Mouse (Mus musculus) hindbrain, embryonic 14.5 days (tissue): ENCODE results near the gene Lgals7. TPM values are rescaled to one million over a fixed set of nuclear protein-coding genes. Genes with fewer than 3 reads are reported as not detected.

Source experiments
- ATAC-seq: fragments of 200-750 bp; cut with Nextera tagmentation; 2 replicates; pipeline ENCODE4 v1.8.0; 2017; ENCODE audit warnings: moderate number of reproducible peaks, mild to moderate bottlenecking, moderate TSS enrichment, moderate library complexity; ENCODE audit not compliant: low FRiP score
- DNase-seq: peaks from one replicate; pipeline ENCODE4 v3.0.0-alpha.2; 2015; ENCODE audit warnings: low spot score
- H3K27ac ChIP-seq: fragments of 300-500 bp; sonication (generic); 2 replicates; pipeline ENCODE4 v1.5.1; 2014; ENCODE audit warnings: mild to moderate bottlenecking, moderate library complexity
- H3K27me3 ChIP-seq: fragments of 300-500 bp; sonication (generic); 2 replicates; pipeline ENCODE4 v1.6.1; 2014; ENCODE audit warnings: mild to moderate bottlenecking, low read length, mixed read lengths; ENCODE audit not compliant: control insufficient read depth, insufficient read depth
- H3K36me3 ChIP-seq: fragments of 300-500 bp; sonication (generic); replicated peaks from 2 replicates; pipeline ENCODE4 v1.6.1; 2014; ENCODE audit not compliant: control insufficient read depth, insufficient read depth
- H3K4me1 ChIP-seq: fragments of 300-500 bp; sonication (generic); replicated peaks from 2 replicates; pipeline ENCODE4 v1.6.1; 2014; ENCODE audit warnings: antibody characterized with exemption, low read length, mixed read lengths; ENCODE audit not compliant: control insufficient read depth, insufficient read depth
- H3K4me2 ChIP-seq: fragments of 300-500 bp; sonication (generic); replicated peaks from 2 replicates; pipeline ENCODE4 v1.6.1; 2014; ENCODE audit warnings: mild to moderate bottlenecking, moderate library complexity
- H3K4me3 ChIP-seq: fragments of 300-500 bp; sonication (generic); replicated peaks from 2 replicates; pipeline ENCODE4 v1.5.1; 2014; ENCODE audit warnings: mild to moderate bottlenecking, low read length
- H3K9ac ChIP-seq: fragments of 300-500 bp; sonication (generic); 2 replicates; pipeline ENCODE4 v1.6.1; 2014
- H3K9me3 ChIP-seq: fragments of 300-500 bp; sonication (generic); 2 replicates; pipeline ENCODE4 v1.6.1; 2016; ENCODE audit warnings: low read length; ENCODE audit not compliant: control insufficient read depth
- WGBS: fragments of 180-500 bp; shearing (Covaris S2); extraction: QIAGEN DNeasy Blood & Tissue Kit; methylation state at CpG from one replicate; pipeline ENCODE4 v1.1.7; 2014; 5-methylcytosine and 5-hydroxymethylcytosine counted together
- polyA plus RNA-seq: library from polyadenylated mRNA; unstranded; fragments of >200 nt; fragmentation: Nextera tagmentation; extraction: Ambion mirVana; gene quantifications from 2 replicates; pipeline ENCODE4 v1.2.1, GENCODE M21; 2014

The Lgals7 gene
- polyA plus RNA-seq, 1 experiment from 2014 or later, result 3.0 TPM

GRCm38 (mm10) chr7:28901311-28902125 is 37.9 kb downstream of the Lgals7 start:
- ATAC-seq, result no peak
- H3K4me2 ChIP-seq, result no peak overlapping the region
- H3K27ac ChIP-seq, result no peak overlapping the region
- no peak for DNase-seq
- H3K36me3 ChIP-seq, result peaks cover 99% of the 10 kb centered on the region
- H3K4me1 ChIP-seq, result no peaks in the 10 kb centered on the region
- no peaks in the 10 kb centered on the region for H3K9me3 ChIP-seq
- H3K4me3 ChIP-seq, result no peak overlapping the region
- H3K9ac ChIP-seq, result no peak overlapping the region
- H3K27me3 ChIP-seq, result no peaks in the 10 kb centered on the region
- WGBS, result 95% methylated on average over 13 of the region's 13 CpGs

GRCm38 (mm10) chr7:28902180-28902579 is 38.5 kb downstream of the Lgals7 start:
- H3K4me1 ChIP-seq, result no peaks in the 10 kb centered on the region
- WGBS, result 98% methylated on average over 6 of the region's 6 CpGs
- H3K9me3 ChIP-seq, result no peaks in the 10 kb centered on the region
- no peak for DNase-seq
- peaks cover 99% of the 10 kb centered on the region for H3K36me3 ChIP-seq
- no peak overlapping the region for H3K9ac ChIP-seq
- no peak overlapping the region for H3K4me3 ChIP-seq
- H3K27me3 ChIP-seq, result no peaks in the 10 kb centered on the region
- no peak for ATAC-seq
- H3K27ac ChIP-seq, result no peak overlapping the region
- no peak overlapping the region for H3K4me2 ChIP-seq

GRCm38 (mm10) chr7:28902809-28903208 is 39.2 kb downstream of the Lgals7 start:
- Histone ChIP-seq H3K4me3 (no peak overlapping the region), H3K27ac (no peak overlapping the region), H3K27me3 (no peaks in the 10 kb centered on the region), H3K4me2 (no peak overlapping the region), H3K9ac (no peak overlapping the region), H3K36me3 (peaks cover 99% of the 10 kb centered on the region), H3K4me1 (no peaks in the 10 kb centered on the region), H3K9me3 (no peaks in the 10 kb centered on the region)
- ATAC-seq (no peak), DNase-seq (no peak)
- WGBS, result 76% methylated on average over 3 of the region's 3 CpGs

- Histone ChIP-seq H3K9ac (no peak overlapping the region), H3K27me3 (no peaks in the 10 kb centered on the region), H3K4me3 (no peak overlapping the region), H3K9me3 (no peaks in the 10 kb centered on the region), H3K4me2 (no peak overlapping the region), H3K4me1 (no peaks in the 10 kb centered on the region), H3K27ac (no peak overlapping the region), H3K36me3 (peaks cover 99% of the 10 kb centered on the region)
- no peak for DNase-seq
- no peak for ATAC-seq
- WGBS, result 91% methylated on average over 10 of the region's 10 CpGs
Observed at GRCm38 (mm10) chr7:28903778-28904177, 40.1 kb downstream of the Lgals7 start.

- WGBS, result 95% methylated on average over 5 of the region's 5 CpGs
- no peak overlapping the region for H3K4me2 ChIP-seq
- no peaks in the 10 kb centered on the region for H3K27me3 ChIP-seq
- ATAC-seq (no peak), DNase-seq (no peak)
- no peaks in the 10 kb centered on the region for H3K9me3 ChIP-seq
- H3K27ac ChIP-seq, result no peak overlapping the region
- H3K36me3 ChIP-seq, result peaks cover 100% of the 10 kb centered on the region
- H3K9ac ChIP-seq, result no peak overlapping the region
- no peaks in the 10 kb centered on the region for H3K4me1 ChIP-seq
- H3K4me3 ChIP-seq, result no peak overlapping the region
Observed at GRCm38 (mm10) chr7:28907195-28907594, 43.5 kb downstream of the Lgals7 start.

GRCm38 (mm10) chr7:28911632-28912031 is 48.0 kb downstream of the Lgals7 start:
- ATAC-seq, result no peak
- 84% methylated on average over 4 of the region's 4 CpGs for WGBS
- H3K36me3 ChIP-seq, result peaks cover 99% of the 10 kb centered on the region
- H3K27me3 ChIP-seq, result no peaks in the 10 kb centered on the region
- H3K4me1 ChIP-seq, result no peaks in the 10 kb centered on the region
- no peak overlapping the region for H3K4me3 ChIP-seq
- no peak for DNase-seq
- H3K27ac ChIP-seq, result no peak overlapping the region
- H3K9me3 ChIP-seq, result no peaks in the 10 kb centered on the region
- H3K9ac ChIP-seq, result no peak overlapping the region
- H3K4me2 ChIP-seq, result no peak overlapping the region

GRCm38 (mm10) chr7:28913171-28913570 is 49.5 kb downstream of the Lgals7 start:
- no peak for ATAC-seq

More at GRCm38 (mm10) chr7:28913171-28913570, 49.5 kb downstream of the Lgals7 start:
- no peak overlapping the region for H3K27ac ChIP-seq
- H3K4me2 ChIP-seq, result no peak overlapping the region
- DNase-seq, result no peak
- peaks cover 97% of the 10 kb centered on the region for H3K36me3 ChIP-seq
- H3K9me3 ChIP-seq, result no peaks in the 10 kb centered on the region
- 79% methylated on average over 11 of the region's 11 CpGs for WGBS
- no peak overlapping the region for H3K9ac ChIP-seq
- no peaks in the 10 kb centered on the region for H3K27me3 ChIP-seq
- no peak overlapping the region for H3K4me3 ChIP-seq
- H3K4me1 ChIP-seq, result no peaks in the 10 kb centered on the region; the same call in 1 of the 2 replicates

Other genes with a start within 250 kb of the Lgals7 start
- 0.33 and 0.51 TPM in 2 replicates for gene Acp7, start 232.5 kb upstream of the Lgals7 start, polyA plus RNA-seq
- gene Fbxo27, start 171.0 kb upstream of the Lgals7 start, polyA plus RNA-seq, result 8.5 and 11.5 TPM in 2 replicates
- 2.3 TPM in 2 replicates for gene Fbxo17, start 147.0 kb upstream of the Lgals7 start, polyA plus RNA-seq
- 113 and 118 TPM in 2 replicates for gene Mrps12, start 122.0 kb upstream of the Lgals7 start, polyA plus RNA-seq
- gene Sars2, start 121.9 kb upstream of the Lgals7 start, polyA plus RNA-seq, result 16.6 and 18.2 TPM in 2 replicates
- gene Ccer2, start 107.7 kb upstream of the Lgals7 start, polyA plus RNA-seq, result 0.33 and 0.65 TPM in 2 replicates
- gene Sirt2, start 97.1 kb upstream of the Lgals7 start, polyA plus RNA-seq, result 106 and 113 TPM in 2 replicates
- 62.9 and 68.8 TPM in 2 replicates for gene Nfkbib, start 96.3 kb upstream of the Lgals7 start, polyA plus RNA-seq
- gene Rinl, start 74.9 kb upstream of the Lgals7 start, polyA plus RNA-seq, result 1.4 and 2.7 TPM in 2 replicates
- gene Hnrnpl, start 55.3 kb upstream of the Lgals7 start, polyA plus RNA-seq, result 142 and 150 TPM in 2 replicates
- 92.6 and 99.0 TPM in 2 replicates for gene Ech1, start 38.6 kb upstream of the Lgals7 start, polyA plus RNA-seq
- gene Lgals4, start 30.0 kb upstream of the Lgals7 start, polyA plus RNA-seq, result 2.8 and 3.2 TPM in 2 replicates
- gene Capn12, start 17.6 kb downstream of the Lgals7 start, polyA plus RNA-seq, result 0.09 and 0.24 TPM in 2 replicates
- gene Actn4, start 98.5 kb downstream of the Lgals7 start, polyA plus RNA-seq, result 133 and 147 TPM in 2 replicates
- gene Eif3k, start 118.0 kb downstream of the Lgals7 start, polyA plus RNA-seq, result 291 and 321 TPM in 2 replicates
- 8.6 and 10.4 TPM in 2 replicates for gene Map4k1, start 118.2 kb downstream of the Lgals7 start, polyA plus RNA-seq